Mouse (Mus musculus) limb, embryonic 14.5 days (tissue): Measurements from ENCODE around the gene Vwa5b1. TPM values are rescaled to one million over a fixed set of nuclear protein-coding genes. Genes with fewer than 3 reads are reported as not detected.

Experiments
- ATAC-seq: fragments of 200-750 bp; cut with Nextera tagmentation; 2 replicates; pipeline ENCODE4 v1.8.0; 2017; ENCODE audit warnings: low read depth, moderate number of reproducible peaks, moderate TSS enrichment; ENCODE audit not compliant: low FRiP score
- DNase-seq: peaks from one replicate; pipeline ENCODE4 v3.0.0-alpha.2; 2015; ENCODE audit warnings: low spot score
- H3K27ac ChIP-seq: fragments of 300-500 bp; sonication (generic); replicated peaks from 2 replicates; pipeline ENCODE4 v1.5.1; 2014; ENCODE audit warnings: low read depth, mild to moderate bottlenecking, low read length, moderate library complexity, mixed read lengths
- H3K27me3 ChIP-seq: fragments of 300-500 bp; sonication (generic); 2 replicates; pipeline ENCODE4 v1.6.1; 2014; ENCODE audit warnings: low read length, mixed read lengths; ENCODE audit not compliant: control insufficient read depth, insufficient read depth
- H3K36me3 ChIP-seq: fragments of 300-500 bp; sonication (generic); 2 replicates; pipeline ENCODE4 v1.6.1; 2014; ENCODE audit warnings: mild to moderate bottlenecking, low read length, moderate library complexity, mixed read lengths; ENCODE audit not compliant: control insufficient read depth, insufficient read depth
- H3K4me1 ChIP-seq: fragments of 300-500 bp; sonication (generic); 2 replicates; pipeline ENCODE4 v1.6.1; 2014; ENCODE audit warnings: antibody characterized with exemption, low read length, mixed read lengths; ENCODE audit not compliant: control insufficient read depth, insufficient read depth
- H3K4me2 ChIP-seq: fragments of 300-500 bp; sonication (generic); replicated peaks from 2 replicates; pipeline ENCODE4 v1.6.1; 2014; ENCODE audit warnings: low read depth, mild to moderate bottlenecking, low read length, moderate library complexity; ENCODE audit not compliant: severe bottlenecking
- H3K4me3 ChIP-seq: fragments of 300-500 bp; sonication (generic); replicated peaks from 2 replicates; pipeline ENCODE4 v1.5.1; 2014; ENCODE audit warnings: low read length
- H3K9ac ChIP-seq: fragments of 300-500 bp; sonication (generic); 2 replicates; pipeline ENCODE4 v1.6.1; 2014; ENCODE audit warnings: mild to moderate bottlenecking, low read depth, low read length, moderate library complexity; ENCODE audit not compliant: severe bottlenecking
- H3K9me3 ChIP-seq: fragments of 300-500 bp; sonication (generic); 2 replicates; pipeline ENCODE4 v1.6.1; 2016; ENCODE audit warnings: low read length; ENCODE audit not compliant: control insufficient read depth
- POLR2A ChIP-seq: fragments of 200-500 bp; IDR thresholded peaks from 2 replicates; pipeline ENCODE4 v1.8.0; 2012; ENCODE audit warnings: inconsistent platforms, mild to moderate bottlenecking, moderate library complexity, borderline replicate concordance; ENCODE audit not compliant: insufficient read depth, insufficient read length; ENCODE audit errors: extremely low read depth
- WGBS: fragments of 180-500 bp; shearing (Covaris S2); extraction: QIAGEN DNeasy Blood & Tissue Kit; methylation state at CpG from one replicate; pipeline ENCODE4 v1.1.7; 2014; 5-methylcytosine and 5-hydroxymethylcytosine counted together
- polyA plus RNA-seq, 2 experiments: library from polyadenylated mRNA; depleted of rRNA in 1 of 2; stranded (reverse) in 1 of 2; unstranded in 1 of 2; fragments of >200 nt; fragmentation: Nextera tagmentation in 1 of 2; extraction: Ambion mirVana in 1 of 2; gene quantifications; 2 replicates each; pipeline versions ENCODE4 v1.2.1 to v1.2.3; 2012 to 2014

Gene Vwa5b1
- polyA plus RNA-seq, 2 experiments, result 0.03 to 0.04 TPM

- H3K36me3 ChIP-seq, result no peaks in the 10 kb centered on the region
- H3K9me3 ChIP-seq, result no peaks in the 10 kb centered on the region
- no peak overlapping the region for H3K9ac ChIP-seq
- TF ChIP-seq POLR2A, result no peak
- no peaks in the 10 kb centered on the region for H3K27me3 ChIP-seq
- peaks cover 4% of the 10 kb centered on the region for H3K4me1 ChIP-seq
- no peak overlapping the region for H3K4me3 ChIP-seq
- H3K4me2 ChIP-seq, result no peak overlapping the region
- DNase-seq, result no peak
- no peak for ATAC-seq
- WGBS, result 50% methylated on average over 4 of the region's 4 CpGs
- H3K27ac ChIP-seq, result no peak overlapping the region
Measured at GRCm38 (mm10) chr4:138538084-138538449, 97.6 kb downstream of the Vwa5b1 start.

GRCm38 (mm10) chr4:138537210-138538083, 98.2 kb downstream of the Vwa5b1 start:
- no peaks in the 10 kb centered on the region for H3K9me3 ChIP-seq
- no peaks in the 10 kb centered on the region for H3K36me3 ChIP-seq
- H3K4me1 ChIP-seq, result no peaks in the 10 kb centered on the region
- DNase-seq (no peak), ATAC-seq (no peak)
- no peak for TF ChIP-seq POLR2A
- no peak overlapping the region for H3K27ac ChIP-seq
- H3K27me3 ChIP-seq, result no peaks in the 10 kb centered on the region
- H3K4me2 ChIP-seq, result no peak overlapping the region
- H3K4me3 ChIP-seq, result no peak overlapping the region
- WGBS, result 28% methylated on average over 10 of the region's 10 CpGs
- no peak overlapping the region for H3K9ac ChIP-seq

- Histone ChIP-seq H3K4me1 (no peaks in the 10 kb centered on the region), H3K27ac (no peak overlapping the region), H3K27me3 (no peaks in the 10 kb centered on the region), H3K4me3 (no peak overlapping the region), H3K4me2 (no peak overlapping the region), H3K9me3 (no peaks in the 10 kb centered on the region), H3K9ac (no peak overlapping the region), H3K36me3 (no peaks in the 10 kb centered on the region)
- TF ChIP-seq POLR2A, result no peak
- DNase-seq (no peak), ATAC-seq (no peak)
- WGBS, result 84% methylated on average over 12 of the region's 12 CpGs
Measured at GRCm38 (mm10) chr4:138535610-138536009, 100.1 kb downstream of the Vwa5b1 start.

GRCm38 (mm10) chr4:138533877-138534276, 101.8 kb downstream of the Vwa5b1 start:
- no peaks in the 10 kb centered on the region for H3K36me3 ChIP-seq
- H3K9me3 ChIP-seq, result no peaks in the 10 kb centered on the region
- H3K4me2 ChIP-seq, result no peak overlapping the region
- no peak overlapping the region for H3K9ac ChIP-seq
- no peak for ATAC-seq
- H3K27me3 ChIP-seq, result no peaks in the 10 kb centered on the region
- WGBS, result 89% methylated on average over 2 of the region's 2 CpGs
- no peak for TF ChIP-seq POLR2A
- no peak overlapping the region for H3K4me3 ChIP-seq
- DNase-seq, result no peak
- no peaks in the 10 kb centered on the region for H3K4me1 ChIP-seq
- no peak overlapping the region for H3K27ac ChIP-seq

GRCm38 (mm10) chr4:138531761-138532160, 103.9 kb downstream of the Vwa5b1 start:
- Histone ChIP-seq H3K4me3 (no peak overlapping the region), H3K27me3 (no peaks in the 10 kb centered on the region), H3K4me2 (no peak overlapping the region), H3K27ac (no peak overlapping the region), H3K9ac (no peak overlapping the region), H3K36me3 (no peaks in the 10 kb centered on the region), H3K9me3 (no peaks in the 10 kb centered on the region), H3K4me1 (no peaks in the 10 kb centered on the region)
- no peak for TF ChIP-seq POLR2A
- no peak for ATAC-seq
- WGBS, result 75% methylated on average over 2 of the region's 2 CpGs
- no peak for DNase-seq

- no peak overlapping the region for H3K27ac ChIP-seq
- TF ChIP-seq POLR2A, result no peak
- DNase-seq, result no peak
- no peaks in the 10 kb centered on the region for H3K4me1 ChIP-seq
- no peak overlapping the region for H3K4me2 ChIP-seq
- H3K9ac ChIP-seq, result no peak overlapping the region
- ATAC-seq, result no peak
- H3K9me3 ChIP-seq, result no peaks in the 10 kb centered on the region
- no peaks in the 10 kb centered on the region for H3K27me3 ChIP-seq
- no peaks in the 10 kb centered on the region for H3K36me3 ChIP-seq
- no peak overlapping the region for H3K4me3 ChIP-seq
- 88% methylated on average over 6 of the region's 6 CpGs for WGBS
Measured at GRCm38 (mm10) chr4:138530011-138530410, 105.7 kb downstream of the Vwa5b1 start.
